8 mouse cellular contexts compared by ENCODE assay signal in the genomic region with DNA sequence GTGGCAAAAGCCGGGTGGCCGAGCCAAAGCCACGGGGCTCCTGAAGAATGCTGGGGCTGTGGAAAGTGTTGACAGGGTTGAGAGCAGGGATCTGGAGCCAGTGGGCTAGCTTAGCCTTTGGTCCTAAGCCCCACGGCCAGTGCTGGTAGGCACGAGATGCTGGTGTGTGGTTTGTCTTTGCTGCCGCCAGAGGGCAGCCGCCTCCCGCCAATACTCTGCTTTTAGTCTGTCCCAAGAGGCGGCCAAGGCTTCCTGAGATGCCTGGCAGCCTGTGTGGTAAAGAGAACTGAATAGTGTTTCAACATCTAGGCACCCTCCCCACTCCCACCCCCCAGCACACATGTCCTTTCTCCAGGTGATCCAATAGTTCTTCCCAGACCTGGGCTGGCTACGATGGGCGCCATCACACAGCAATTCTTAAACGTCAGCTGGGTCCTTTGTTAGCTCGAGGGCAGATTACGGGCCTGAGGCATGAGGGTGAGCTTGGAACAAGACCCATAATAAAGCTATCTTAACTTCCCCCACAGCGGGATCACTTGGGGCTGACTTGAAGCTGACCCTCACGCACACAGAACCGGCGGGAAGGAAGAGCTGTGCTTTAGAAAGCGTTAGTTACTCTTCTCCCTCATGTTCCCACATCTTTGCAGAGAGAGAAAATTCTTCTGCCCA. TPM values are rescaled to one million over a fixed set of nuclear protein-coding genes. Genes with fewer than 3 reads are reported as not detected.
DNase-seq lines count a peak whose midpoint lies in the region; ATAC-seq and TF ChIP-seq lines count a peak whose summit lies in the region.

No protein-coding gene starts in this region.

- 24% methylated on average over 19 of the region's 19 CpGs for WGBS in embryonic facial prominence, embryonic 13.5 days
- 30% methylated on average over 19 of the region's 19 CpGs for WGBS in heart, embryonic 10.5 days
- 27% methylated on average over 19 of the region's 19 CpGs for WGBS in kidney, embryonic 16.5 days
- 27% methylated on average over 19 of the region's 19 CpGs for WGBS in liver, embryonic 14.5 days (ENCODE audit: insufficient replicate concordance)
- 11% methylated on average over 19 of the region's 19 CpGs for WGBS in neural tube, embryonic 14.5 days
- WGBS in stomach, postnatal 0 days = 34% methylated on average over 19 of the region's 19 CpGs

- no peaks in the 10 kb centered on the region for H3K36me3 ChIP-seq in embryonic facial prominence, embryonic 13.5 days
- no peaks in the 10 kb centered on the region for H3K36me3 ChIP-seq in heart, embryonic 10.5 days
- no peaks in the 10 kb centered on the region for H3K36me3 ChIP-seq in kidney, embryonic 16.5 days (ENCODE audit: insufficient read depth, low read length)
- no peaks in the 10 kb centered on the region for H3K36me3 ChIP-seq in liver, embryonic 14.5 days (replicated peaks; ENCODE audit: control insufficient read depth, insufficient read depth, low read depth)
- no peaks in the 10 kb centered on the region for H3K36me3 ChIP-seq in neural tube, embryonic 14.5 days (ENCODE audit: control insufficient read depth, insufficient read depth, low read length)
- no peaks in the 10 kb centered on the region for H3K36me3 ChIP-seq in stomach, postnatal 0 days (ENCODE audit: control insufficient read depth, insufficient read depth, low read length)

- no peak; the same call in 1 of the 2 replicates for ATAC-seq in embryonic facial prominence, embryonic 13.5 days (ENCODE audit: insufficient number of reproducible peaks, insufficient read depth, low FRiP score, low TSS enrichment, low read depth)
- ATAC-seq in kidney, embryonic 16.5 days (ENCODE audit: low FRiP score, low TSS enrichment) = peak; percentile 78
- no peak for ATAC-seq in liver, embryonic 14.5 days (ENCODE audit: insufficient read depth)
- peak; percentile 72 for ATAC-seq in neural tube, embryonic 14.5 days (ENCODE audit: low read depth)
- ATAC-seq in stomach, postnatal 0 days (ENCODE audit: low FRiP score, low TSS enrichment) = peak; percentile 71

- TF ChIP-seq EP300 in liver, embryonic 14.5 days (IDR thresholded peaks at IDR 0.05; ENCODE audit: low read depth) = no peak
- no peak for TF ChIP-seq EP300 in stomach, postnatal 0 days (optimal IDR thresholded peaks at IDR 0.05)

- peaks cover 26% of the 10 kb centered on the region for H3K27me3 ChIP-seq in embryonic facial prominence, embryonic 13.5 days
- H3K27me3 ChIP-seq in heart, embryonic 10.5 days (ENCODE audit: insufficient read depth, poor library complexity, severe bottlenecking) = peaks cover 57% of the 10 kb centered on the region
- H3K27me3 ChIP-seq in kidney, embryonic 16.5 days (ENCODE audit: insufficient read depth, low read length) = peaks cover 4% of the 10 kb centered on the region; the same call in 1 of the 2 replicates
- no peaks in the 10 kb centered on the region; the same call in 1 of the 2 replicates for H3K27me3 ChIP-seq in liver, embryonic 14.5 days (ENCODE audit: control insufficient read depth, insufficient read depth, low read length)
- peaks cover 10% of the 10 kb centered on the region for H3K27me3 ChIP-seq in neural tube, embryonic 14.5 days (ENCODE audit: control insufficient read depth, insufficient read depth, low read length)
- no peaks in the 10 kb centered on the region for H3K27me3 ChIP-seq in stomach, postnatal 0 days (ENCODE audit: control insufficient read depth, insufficient read depth, low read length)

- H3K4me3 ChIP-seq in embryonic facial prominence, embryonic 13.5 days = no peak overlapping the region
- H3K4me3 ChIP-seq in heart, embryonic 10.5 days = no peak overlapping the region
- H3K4me3 ChIP-seq in kidney, embryonic 16.5 days (ENCODE audit: low read length) = no peak overlapping the region
- no peak overlapping the region for H3K4me3 ChIP-seq in liver, embryonic 14.5 days (ENCODE audit: insufficient read depth in 1 of 2, low read depth in 2 of 2, low read length in 2 of 2)
- no peak overlapping the region for H3K4me3 ChIP-seq in neural tube, embryonic 14.5 days (ENCODE audit: low read depth, low read length)
- H3K4me3 ChIP-seq in stomach, postnatal 0 days (ENCODE audit: low read depth, low read length) = no peak overlapping the region

- H3K9ac ChIP-seq in embryonic facial prominence, embryonic 13.5 days = 0 out of 2 replicates have a peak overlapping the region, but pooled peaks have one; percentile 27
- no peak overlapping the region for H3K9ac ChIP-seq in kidney, embryonic 16.5 days (replicated peaks; ENCODE audit: low read length)
- no peak overlapping the region for H3K9ac ChIP-seq in liver, embryonic 14.5 days (replicated peaks)
- H3K9ac ChIP-seq in neural tube, embryonic 14.5 days (replicated peaks; ENCODE audit: low read depth, low read length) = no peak overlapping the region
- no peak overlapping the region for H3K9ac ChIP-seq in stomach, postnatal 0 days (ENCODE audit: low read length)

- H3K9me3 ChIP-seq in embryonic facial prominence, embryonic 13.5 days = no peaks in the 10 kb centered on the region
- no peaks in the 10 kb centered on the region for H3K9me3 ChIP-seq in heart, embryonic 10.5 days
- no peaks in the 10 kb centered on the region for H3K9me3 ChIP-seq in kidney, embryonic 16.5 days (ENCODE audit: low read length)
- H3K9me3 ChIP-seq in liver, embryonic 14.5 days (ENCODE audit: control insufficient read depth, low read length) = no peaks in the 10 kb centered on the region
- H3K9me3 ChIP-seq in neural tube, embryonic 14.5 days (ENCODE audit: control insufficient read depth, low read length) = no peaks in the 10 kb centered on the region
- no peaks in the 10 kb centered on the region for H3K9me3 ChIP-seq in stomach, postnatal 0 days (ENCODE audit: control insufficient read depth, low read length)

- peak; percentile 89 for TF ChIP-seq CTCF in liver, embryonic 14.5 days (IDR thresholded peaks at IDR 0.05; ENCODE audit: low read depth)
- TF ChIP-seq CTCF in stomach, postnatal 0 days (IDR thresholded peaks at IDR 0.05; ENCODE audit: low read depth) = peak; percentile 97

- H3K4me1 ChIP-seq in embryonic facial prominence, embryonic 13.5 days = peaks cover 23% of the 10 kb centered on the region
- H3K4me1 ChIP-seq in heart, embryonic 10.5 days = peaks cover 31% of the 10 kb centered on the region
- peaks cover 17% of the 10 kb centered on the region for H3K4me1 ChIP-seq in kidney, embryonic 16.5 days (ENCODE audit: insufficient read depth, low read length)
- no peaks in the 10 kb centered on the region for H3K4me1 ChIP-seq in liver, embryonic 14.5 days (replicated peaks; ENCODE audit: control insufficient read depth in 2 of 2, insufficient read depth in 2 of 2, low read length in 1 of 2)
- peaks cover 23% of the 10 kb centered on the region for H3K4me1 ChIP-seq in neural tube, embryonic 14.5 days (ENCODE audit: control insufficient read depth, insufficient read depth, low read length)
- no peaks in the 10 kb centered on the region for H3K4me1 ChIP-seq in stomach, postnatal 0 days (replicated peaks; ENCODE audit: control insufficient read depth, insufficient read depth)

- no peak overlapping the region for H3K27ac ChIP-seq in embryonic facial prominence, embryonic 13.5 days
- H3K27ac ChIP-seq in heart, embryonic 10.5 days = no peak overlapping the region
- no peak overlapping the region for H3K27ac ChIP-seq in kidney, embryonic 16.5 days (ENCODE audit: low read length)
- no peak overlapping the region for H3K27ac ChIP-seq in liver, embryonic 14.5 days
- H3K27ac ChIP-seq in neural tube, embryonic 14.5 days (ENCODE audit: low read depth, low read length) = no peak overlapping the region
- H3K27ac ChIP-seq in stomach, postnatal 0 days (replicated peaks) = no peak overlapping the region

- peak; percentile 76 for DNase-seq in 416B (ENCODE audit: low read depth)
- peak; percentile 89 for DNase-seq in adrenal gland, postnatal 14 days
- DNase-seq in heart, embryonic 10.5 days (ENCODE audit: low spot score) = peak; percentile 89
- peak in 2 of 3 experiments; percentile 9 to 22 for DNase-seq in liver, embryonic 14.5 days (ENCODE audit: low read depth in 3 of 3, low spot score in 3 of 3)
- peak; percentile 75 for DNase-seq in stomach, postnatal 0 days (ENCODE audit: low spot score)

- no peak overlapping the region for H3K4me2 ChIP-seq in embryonic facial prominence, embryonic 13.5 days
- H3K4me2 ChIP-seq in kidney, embryonic 16.5 days (replicated peaks; ENCODE audit: low read depth, low read length) = no peak overlapping the region
- H3K4me2 ChIP-seq in liver, embryonic 14.5 days (ENCODE audit: low read depth) = no peak overlapping the region
- H3K4me2 ChIP-seq in neural tube, embryonic 14.5 days (ENCODE audit: low read depth, low read length) = no peak overlapping the region
- H3K4me2 ChIP-seq in stomach, postnatal 0 days (replicated peaks; ENCODE audit: low read depth) = no peak overlapping the region

RNA-seq across cellular contexts. Expression of a gene that starts 25.0 kb away (rescaled TPM):
- 0.96 and 1.3 TPM in 2 replicates for total RNA-seq in adrenal gland, postnatal 14 days (2021)
- 11.5 and 14.3 TPM in 2 replicates for polyA plus RNA-seq in embryonic facial prominence, embryonic 13.5 days (2015; fragmentation: Nextera tagmentation; extraction: Ambion mirVana)
- 2.7 and 16.3 TPM in 2 replicates for polyA plus RNA-seq in heart, embryonic 10.5 days (2016; fragmentation: Nextera tagmentation; extraction: Ambion mirVana)
- 24.1 and 34.2 TPM in 2 replicates for polyA plus RNA-seq in kidney, embryonic 16.5 days (2015; fragmentation: Nextera tagmentation; extraction: Ambion mirVana)
- polyA plus RNA-seq in liver, embryonic 14.5 days (2012; rRNA removed) = 0.07 TPM in 1 of 2 replicates, not detected in the other
- polyA plus RNA-seq in liver, embryonic 14.5 days (2014; fragmentation: Nextera tagmentation; extraction: Ambion mirVana) = not detected in 2 replicates
- 6.0 and 28.4 TPM in 2 replicates for polyA plus RNA-seq in neural tube, embryonic 14.5 days (2014; fragmentation: Nextera tagmentation; extraction: Ambion mirVana)
- 0.18 and 0.56 TPM in 2 replicates for polyA plus RNA-seq in stomach, postnatal 0 days (2015; fragmentation: Nextera tagmentation; extraction: Ambion mirVana)

RNA-seq across cellular contexts. Expression of a gene that starts 32.4 kb away (rescaled TPM):
- 2,863 and 3,093 TPM in 2 replicates for total RNA-seq in adrenal gland, postnatal 14 days (2021)
- polyA plus RNA-seq in embryonic facial prominence, embryonic 13.5 days (2015; fragmentation: Nextera tagmentation; extraction: Ambion mirVana) = 0.77 and 1.0 TPM in 2 replicates
- polyA plus RNA-seq in heart, embryonic 10.5 days (2016; fragmentation: Nextera tagmentation; extraction: Ambion mirVana) = 0.10 TPM in 1 of 2 replicates, not detected in the other
- polyA plus RNA-seq in kidney, embryonic 16.5 days (2015; fragmentation: Nextera tagmentation; extraction: Ambion mirVana) = 25.0 and 45.7 TPM in 2 replicates
- 0.32 and 0.37 TPM in 2 replicates for polyA plus RNA-seq in liver, embryonic 14.5 days (2012; rRNA removed)
- 0.49 and 0.55 TPM in 2 replicates for polyA plus RNA-seq in liver, embryonic 14.5 days (2014; fragmentation: Nextera tagmentation; extraction: Ambion mirVana)
- polyA plus RNA-seq in neural tube, embryonic 14.5 days (2014; fragmentation: Nextera tagmentation; extraction: Ambion mirVana) = 0.43 and 0.71 TPM in 2 replicates
- polyA plus RNA-seq in stomach, postnatal 0 days (2015; fragmentation: Nextera tagmentation; extraction: Ambion mirVana) = 0.98 and 1.0 TPM in 2 replicates

Comparison
In these comparisons a context has a peak if more than half of its experiments do, and no peak if none do; other contexts are left out.
1. DNase-seq: peak in every context shown above with its lines; median percentile 89 in adrenal gland, postnatal 14 days; 89 in heart, embryonic 10.5 days; 76 in 416B; 75 in stomach, postnatal 0 days; 16 in liver, embryonic 14.5 days.
2. ATAC-seq: peak in kidney, embryonic 16.5 days (single experiment), neural tube, embryonic 14.5 days (single experiment) and stomach, postnatal 0 days (single experiment); none in embryonic facial prominence, embryonic 13.5 days (single experiment) and liver, embryonic 14.5 days (single experiment).
3. RNA of a gene that starts 32.4 kb away (polyA plus RNA-seq): 25.0 to 45.7 TPM in kidney, embryonic 16.5 days; 0.98 to 1.0 TPM in stomach, postnatal 0 days, 0.77 to 1.0 TPM in embryonic facial prominence, embryonic 13.5 days, 0.43 to 0.71 TPM in neural tube, embryonic 14.5 days, 0.32 to 0.55 TPM in liver, embryonic 14.5 days and 0.10 TPM in heart, embryonic 10.5 days; every median in the first group is over 10 times any median in the second.